Mouse (Mus musculus): Measurements from ENCODE around the gene Lipk.
A peak's percentile ranks its signal among the peaks of the same experiment; 100 is the strongest.

Lipk gene

DNA sequence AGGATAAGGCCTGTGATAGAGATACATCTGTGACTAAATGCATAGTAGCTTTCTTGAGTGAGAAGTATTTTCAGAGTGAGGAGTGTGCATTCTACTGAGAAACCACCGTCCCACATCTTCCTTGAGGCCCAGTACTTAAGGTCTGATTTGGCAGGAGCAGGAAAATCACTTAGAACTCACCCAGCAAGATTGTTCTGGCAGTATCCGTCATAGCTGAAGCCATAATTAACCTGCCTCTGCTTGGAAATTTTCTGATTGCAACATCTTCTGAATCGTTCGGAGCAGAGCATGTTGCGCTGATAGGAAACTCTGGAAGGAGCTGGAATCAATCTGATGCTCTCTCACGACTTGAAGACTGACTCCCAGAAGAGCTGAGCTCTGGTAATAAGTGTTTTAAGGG, at the start of gene Lipk:
Lipk (plus strand) TSS at position 289 of the 400 bp plus-strand sequence.
- no peak for DNase-seq (ENCODE audit: low read depth)

DNA sequence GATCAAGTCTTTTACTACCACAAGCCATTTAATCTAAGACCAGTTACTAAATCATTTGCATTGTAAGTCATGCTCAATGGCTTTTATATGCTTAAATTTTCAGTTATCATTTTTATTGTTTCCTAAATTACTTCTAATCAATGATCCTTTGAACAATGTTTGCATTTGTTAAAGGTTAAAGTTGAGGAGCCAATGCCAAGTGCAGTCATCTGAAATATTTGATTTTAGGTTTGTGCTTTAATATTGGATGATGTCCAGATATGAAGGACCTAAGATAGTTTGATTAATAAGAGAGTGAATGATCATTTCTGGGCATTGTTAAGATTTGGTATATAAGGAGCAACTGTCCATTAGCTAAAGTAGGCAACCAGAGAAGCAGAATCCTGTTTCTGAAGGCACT, 47.2 kb upstream of the Lipk start, which contains the start of gene Lipf:
Lipf (plus strand) TSS at position 301 of the 400 bp plus-strand sequence.
- DNase-seq (ENCODE audit: low read depth), result no peak

DNA sequence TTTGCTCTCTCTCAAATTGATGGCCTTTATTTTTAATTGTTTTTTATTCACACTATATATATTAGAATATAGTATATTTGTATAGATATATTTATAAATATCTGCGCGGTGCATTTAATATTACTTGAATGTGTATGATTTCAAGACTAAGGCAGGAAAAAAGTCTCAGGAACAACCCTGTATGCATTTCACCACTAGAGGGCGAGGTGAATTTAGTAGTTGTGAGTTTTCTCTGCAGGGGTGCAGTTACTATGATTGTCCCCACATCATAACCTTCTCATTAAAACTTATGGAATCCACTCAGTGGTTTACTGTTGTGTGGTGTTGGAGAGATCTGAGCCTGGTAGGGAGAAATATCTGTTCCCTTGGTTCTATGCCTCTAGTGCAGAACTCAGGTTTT, 29.1 kb upstream of the Lipk start:
- DNase-seq (ENCODE audit: low read depth), result peak; percentile 0

DNA sequence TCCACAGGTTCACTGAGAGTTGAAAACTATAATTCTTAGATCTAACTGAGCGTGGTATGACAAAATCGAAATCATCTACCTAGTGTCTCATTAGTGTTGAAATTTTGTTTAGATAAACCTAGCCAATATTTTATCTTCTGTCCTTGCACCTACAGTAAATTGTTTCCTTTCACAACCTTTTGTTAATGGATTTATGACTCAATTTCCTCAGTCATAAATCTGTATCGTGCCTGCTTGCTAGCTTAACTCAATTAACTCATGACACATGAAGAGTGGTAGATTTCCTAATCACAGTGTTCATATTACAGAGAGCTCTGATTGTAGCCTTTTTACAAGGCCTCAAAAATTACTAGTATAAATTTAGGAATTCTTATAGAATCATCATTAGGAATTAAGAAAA, 25.0 kb upstream of the Lipk start:
- DNase-seq (ENCODE audit: low read depth), result no peak

DNA sequence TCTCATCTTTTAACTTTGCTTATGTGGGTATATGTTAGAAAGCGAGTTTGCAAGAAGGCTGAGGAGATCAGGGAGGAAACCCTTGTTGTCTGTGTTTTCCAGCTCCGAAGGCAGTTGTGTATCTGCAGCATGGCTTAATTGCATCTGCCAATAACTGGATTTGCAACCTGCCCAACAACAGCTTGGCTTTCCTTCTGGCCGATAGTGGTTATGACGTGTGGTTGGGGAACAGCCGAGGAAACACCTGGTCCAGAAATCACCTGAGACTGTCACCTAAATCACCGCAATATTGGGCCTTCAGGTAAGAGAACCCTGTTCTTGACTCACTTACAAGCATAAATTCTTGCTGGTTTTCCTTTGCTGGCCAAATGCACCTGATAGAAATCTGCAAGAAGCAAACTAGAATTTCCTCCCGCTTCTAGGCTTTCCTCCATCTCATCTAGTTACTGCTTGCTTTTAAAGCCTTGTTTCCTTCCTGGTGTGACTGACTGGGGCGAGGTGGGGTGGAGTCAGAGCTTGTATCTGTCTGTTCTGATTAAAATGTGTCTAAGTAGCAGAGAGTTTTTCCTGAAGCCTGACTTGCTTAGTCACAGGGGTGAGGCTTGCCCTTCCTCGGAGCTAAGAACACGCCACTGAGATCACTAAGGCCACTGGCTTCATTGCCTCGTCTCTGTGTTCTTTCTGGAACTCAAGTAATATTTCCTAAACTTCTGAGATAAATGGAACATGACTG, 13.5 kb downstream of the Lipk start:
- no peak for DNase-seq (ENCODE audit: low read depth)

DNA sequence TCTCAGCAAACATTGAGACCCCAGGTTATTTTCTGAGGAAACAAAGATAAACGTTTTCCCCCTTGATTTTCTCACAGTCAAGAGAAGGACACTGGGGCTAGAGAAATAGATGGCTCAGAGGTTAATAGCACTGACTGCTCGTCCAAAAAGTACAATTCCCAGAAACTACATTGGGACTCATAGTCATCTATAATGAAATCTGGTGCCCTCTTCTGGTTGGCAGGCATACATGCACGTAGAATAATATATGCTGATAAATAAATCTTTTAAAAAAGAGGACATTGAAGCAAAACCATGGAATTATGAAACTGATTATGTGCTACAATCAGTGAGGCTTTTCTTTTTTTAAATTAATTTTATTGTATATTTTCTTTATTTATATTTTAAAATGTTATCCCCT, 14.7 kb downstream of the Lipk start:
- no peak for DNase-seq (ENCODE audit: low read depth)

DNA sequence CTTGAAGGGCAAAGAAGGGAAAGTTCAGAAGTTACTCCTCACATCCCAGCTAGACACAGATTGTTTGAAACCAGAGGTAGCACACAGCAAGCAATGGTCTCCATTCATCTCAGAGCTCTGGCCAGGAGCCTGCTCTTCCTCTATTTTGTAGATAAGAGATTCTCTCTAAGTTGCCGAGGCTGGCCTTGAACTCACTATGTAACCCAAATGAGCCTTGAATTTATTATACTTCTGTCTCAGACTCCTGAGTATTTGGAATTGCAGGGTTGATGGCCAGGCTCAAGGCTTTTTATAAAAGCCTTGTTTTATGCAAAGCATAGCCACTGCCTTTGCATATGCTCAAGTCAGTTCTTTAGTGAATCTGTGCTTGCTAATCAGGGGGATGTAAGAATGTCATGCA, 31.6 kb downstream of the Lipk start:
- DNase-seq (ENCODE audit: low read depth), result no peak

DNA sequence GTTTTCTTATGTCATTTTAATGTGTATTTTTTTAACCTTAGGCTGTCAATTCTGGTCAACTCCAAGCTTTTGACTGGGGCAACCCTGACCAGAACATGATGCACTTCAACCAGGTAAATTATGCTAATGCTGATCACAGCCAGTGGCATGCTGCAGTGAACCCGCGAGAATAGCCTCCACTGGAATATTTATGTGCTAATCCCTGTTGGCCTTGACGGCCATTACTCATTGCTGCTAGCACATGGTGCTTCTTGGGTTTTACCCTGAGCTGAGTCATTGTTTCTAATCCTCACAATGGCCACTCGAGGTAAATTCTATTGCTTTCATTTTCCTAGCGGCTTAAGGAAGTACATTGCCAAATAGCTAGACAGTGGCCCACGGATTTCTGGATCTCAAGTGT, 34.9 kb downstream of the Lipk start:
- no peak for DNase-seq (ENCODE audit: low read depth)

DNA sequence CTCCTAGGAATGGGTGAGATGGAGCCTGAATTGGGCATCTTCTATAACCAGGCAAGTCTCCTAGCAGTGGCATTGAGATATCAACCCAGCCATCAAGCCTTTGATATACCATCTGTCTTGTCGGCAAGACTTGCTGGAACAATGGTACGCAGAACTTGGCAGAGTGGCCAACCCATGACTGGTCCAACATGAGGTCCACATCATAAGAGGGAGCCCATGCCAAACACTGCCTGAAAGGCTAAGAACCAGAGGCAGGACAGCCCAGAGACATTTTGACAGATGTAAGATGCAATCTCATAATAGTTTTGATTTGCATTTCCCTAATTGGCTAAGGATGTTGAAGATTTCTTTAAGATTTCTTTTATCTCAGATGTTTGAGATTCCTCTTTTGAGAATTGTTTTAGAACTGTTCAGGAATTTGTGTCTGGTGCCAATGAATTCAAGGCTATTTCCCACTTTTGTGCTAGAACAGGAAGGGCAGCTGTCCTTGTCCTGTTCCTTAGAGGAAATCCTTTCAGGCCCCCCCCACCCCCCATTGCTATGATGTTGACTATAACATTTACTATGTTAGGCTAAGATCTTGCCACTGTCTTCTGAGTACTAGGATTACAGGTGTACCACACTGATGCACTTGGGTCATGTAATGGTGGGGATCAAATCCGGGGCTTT, 41.4 kb downstream of the Lipk start:
- DNase-seq (ENCODE audit: low read depth), result no peak

DNA sequence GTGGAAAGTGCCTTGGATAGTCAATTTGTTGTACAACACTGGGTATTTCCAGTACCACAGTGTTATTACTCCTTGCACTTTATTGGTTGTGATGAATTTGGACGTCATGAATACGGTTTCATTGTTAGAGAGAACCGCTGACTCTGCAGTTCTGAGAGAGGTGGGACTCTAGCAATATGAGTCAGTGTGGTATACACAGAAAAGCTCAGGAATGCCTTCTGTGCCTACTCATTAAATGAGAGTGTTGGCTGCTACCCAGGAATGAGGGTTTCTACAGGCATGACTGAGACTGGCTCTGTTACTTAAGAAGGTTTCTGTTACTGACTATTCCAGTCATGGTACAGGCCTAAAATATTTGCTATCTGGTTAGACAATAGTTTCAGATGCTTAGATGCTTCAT, 43.4 kb downstream of the Lipk start:
- no peak for DNase-seq (ENCODE audit: low read depth)

DNA sequence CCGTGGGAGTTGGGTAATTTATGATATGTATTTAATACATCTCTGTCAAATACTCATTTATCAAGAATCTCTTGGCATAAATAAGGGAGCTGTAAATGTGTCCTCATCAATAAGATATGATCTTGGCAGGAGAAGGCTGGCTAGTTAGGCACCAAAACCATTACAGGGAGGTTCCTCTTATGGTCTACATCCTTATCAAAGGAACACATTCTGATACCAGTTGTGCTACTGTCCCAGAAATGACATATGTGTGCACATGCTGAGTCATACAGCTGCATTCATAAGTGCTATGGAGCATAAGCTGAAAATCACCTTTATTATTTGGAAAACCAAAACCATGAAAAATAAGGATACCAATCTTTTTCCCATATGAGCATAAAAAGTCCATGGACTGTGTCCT, 55.5 kb downstream of the Lipk start:
- no peak for DNase-seq (ENCODE audit: low read depth)

DNA sequence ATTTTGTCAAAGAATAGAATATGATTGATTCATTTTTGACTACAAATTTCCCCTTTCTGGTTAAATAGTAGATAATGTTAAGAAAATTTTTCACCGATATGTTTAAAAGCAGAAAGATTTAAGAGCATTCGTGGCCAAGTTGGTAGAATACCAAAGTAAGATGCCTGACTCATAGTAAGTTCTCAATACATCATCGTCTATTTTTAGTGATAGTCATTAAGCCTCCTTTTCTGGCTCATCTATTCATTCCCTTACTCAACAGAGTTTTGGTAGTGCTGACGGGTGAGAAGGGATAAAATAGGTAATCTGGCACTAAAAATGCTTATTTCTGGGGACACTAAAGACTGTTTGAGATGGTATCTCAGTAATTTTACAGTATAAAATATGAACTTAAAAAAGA, 56.0 kb downstream of the Lipk start:
- no peak for DNase-seq (ENCODE audit: low read depth)

DNA sequence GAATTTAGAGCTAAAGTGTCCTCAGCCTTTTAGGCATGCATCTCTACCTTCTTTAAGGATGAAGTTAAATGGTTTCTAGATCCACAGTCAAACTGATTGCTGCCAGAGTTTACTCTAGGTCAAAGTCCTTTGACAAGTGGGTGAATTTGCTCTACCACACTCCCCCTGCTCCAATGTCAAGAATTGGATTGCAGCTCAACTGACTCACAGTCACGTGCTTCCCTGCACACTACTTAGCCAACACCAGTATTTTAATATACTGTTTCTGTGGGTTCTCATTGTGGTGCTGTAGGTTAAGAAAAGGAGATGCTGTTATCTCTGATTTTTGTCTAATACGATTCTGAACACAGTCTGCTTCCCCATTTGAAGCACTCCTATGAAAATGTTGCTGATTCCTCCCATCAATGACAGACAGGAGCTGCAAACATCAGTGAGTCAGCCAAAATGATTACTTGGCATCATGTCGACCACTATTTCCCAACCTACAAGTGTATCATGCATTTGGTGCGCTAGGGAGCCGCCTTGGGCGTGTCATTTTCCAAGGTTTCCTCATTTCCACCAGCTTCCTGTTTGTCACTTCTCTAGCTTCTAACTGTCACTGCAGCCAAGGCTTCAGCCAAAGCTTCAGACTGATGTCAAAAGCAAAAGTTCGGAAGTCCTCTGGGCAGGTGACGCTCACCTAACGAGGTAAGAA, 58.8 kb downstream of the Lipk start, which contains the start of gene Lipn:
Lipn (plus strand) TSS at position 580 of the 694 bp plus-strand sequence.
- no peak for DNase-seq (ENCODE audit: low read depth)

DNA sequence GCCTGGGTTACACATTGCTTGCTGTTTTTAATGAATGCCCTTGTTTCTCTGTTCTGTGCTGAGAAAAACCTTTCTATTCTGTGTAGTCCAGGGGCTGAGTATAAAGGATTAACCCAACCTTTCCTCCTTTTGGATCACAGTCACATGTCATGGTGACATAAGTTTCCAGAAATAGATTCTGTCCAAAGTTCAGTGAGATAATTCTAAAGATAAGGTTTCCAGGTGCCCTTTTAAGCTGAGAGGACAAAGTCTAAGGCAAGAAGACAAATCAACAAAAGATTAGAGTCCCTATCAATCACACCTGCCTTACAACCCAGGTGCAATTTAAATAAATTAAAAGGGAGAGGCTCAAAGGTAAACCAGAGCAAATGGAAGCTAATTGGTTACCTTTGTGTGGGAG, 66.1 kb downstream of the Lipk start:
- DNase-seq (ENCODE audit: low read depth), result no peak

DNA sequence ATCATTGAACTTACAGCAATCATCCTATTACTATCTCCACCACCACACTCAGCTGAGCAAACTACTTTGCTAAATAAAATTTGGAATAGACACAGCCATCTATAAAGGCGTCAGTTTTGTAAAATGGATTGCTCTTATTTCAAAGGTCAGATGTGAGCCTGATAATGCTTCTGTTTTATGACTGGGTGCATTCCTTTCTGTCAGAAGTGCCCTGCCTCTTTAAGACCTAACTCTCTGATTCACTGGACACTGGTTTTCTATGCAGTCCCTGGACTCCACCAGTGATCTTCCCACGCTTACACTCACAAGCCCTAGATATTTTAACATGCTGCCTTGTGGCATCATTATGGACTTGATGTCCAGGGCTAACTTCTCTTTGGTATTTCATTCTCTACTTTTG, 70.0 kb downstream of the Lipk start:
- no peak for DNase-seq (ENCODE audit: low read depth)

DNA sequence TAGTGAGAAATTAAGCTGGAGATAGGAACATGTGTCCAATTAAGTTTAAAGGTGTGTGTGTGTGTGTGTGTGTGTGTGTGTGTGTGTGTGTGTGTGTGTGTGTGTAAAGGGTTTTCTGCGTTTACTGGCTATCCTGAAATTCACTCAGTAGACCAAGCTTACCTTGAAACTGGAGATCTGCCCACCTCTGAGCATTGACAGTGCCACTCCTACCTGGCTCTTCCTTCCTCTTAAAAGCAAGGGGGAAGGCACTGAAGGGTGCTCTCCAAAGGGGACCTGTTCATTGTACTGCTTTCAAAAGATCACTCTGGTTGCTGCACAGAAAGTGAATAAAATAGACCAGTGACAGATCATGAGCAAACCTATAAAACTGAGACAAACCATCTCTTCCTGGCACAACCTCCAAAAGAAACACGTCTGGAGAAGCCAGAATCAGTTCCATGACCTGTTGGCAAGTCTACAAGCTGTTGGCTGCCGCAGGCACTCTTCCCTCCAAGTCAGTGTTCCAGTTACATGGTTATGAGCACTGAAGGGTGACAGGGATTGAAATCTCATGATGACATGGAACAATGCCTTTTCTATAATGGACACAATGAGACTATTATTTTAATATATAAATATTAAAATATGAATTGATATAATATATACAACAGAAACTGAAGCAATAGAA, 81.1 kb downstream of the Lipk start:
- DNase-seq (ENCODE audit: low read depth), result no peak

DNA sequence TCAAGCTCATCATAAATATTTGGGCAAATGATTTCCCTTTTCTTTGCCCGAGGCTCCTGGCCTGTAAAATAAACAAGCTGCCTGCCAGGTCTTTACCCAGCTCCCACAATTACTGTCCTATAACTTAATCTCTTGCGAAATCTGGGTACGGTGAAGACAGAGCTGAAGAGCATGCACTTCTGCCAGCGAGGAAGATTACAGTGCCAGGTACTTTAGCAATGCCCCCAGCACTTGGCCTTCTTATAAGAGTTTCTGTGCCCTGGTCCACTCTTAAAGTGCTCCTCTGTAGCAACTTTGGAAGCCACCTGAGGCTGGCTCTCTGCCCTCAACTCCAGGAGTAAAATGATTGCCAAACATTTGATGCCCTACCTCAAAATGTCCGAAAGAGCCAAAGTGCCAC, 87.3 kb downstream of the Lipk start:
- DNase-seq (ENCODE audit: low read depth), result no peak

DNA sequence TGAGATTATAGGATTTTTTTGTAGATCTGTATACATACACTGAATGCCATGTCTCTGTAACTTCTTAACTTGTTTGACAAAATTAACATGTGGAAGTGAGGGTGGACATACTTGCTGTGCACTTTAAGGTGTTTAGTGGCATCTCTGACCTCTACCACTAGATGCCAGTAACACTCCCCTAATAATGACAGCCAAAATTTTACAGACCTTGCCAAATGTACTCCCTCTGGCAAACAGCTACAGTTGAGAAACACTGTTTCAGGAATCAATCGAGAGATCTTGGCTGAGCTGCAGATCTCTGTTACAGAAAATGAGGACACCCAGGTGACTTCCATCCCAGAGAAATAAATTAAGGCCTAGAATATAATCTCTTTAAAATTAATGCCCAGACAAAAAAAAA, 88.1 kb downstream of the Lipk start:
- no peak for DNase-seq (ENCODE audit: low read depth)

Data from c-Kit-positive CD71-negative TER-119-negative erythroid progenitor cells, embryonic 14.5 days (primary cell).